Comparison of ENCODE assay signal across 15 mouse cellular contexts in genomic region chr11:86652578-86652979, GRCm38 (mm10). TPM values are rescaled to one million over a fixed set of nuclear protein-coding genes. Genes with fewer than 3 reads are reported as not detected.
DNase-seq lines count a peak whose midpoint lies in the region; ATAC-seq and TF ChIP-seq lines count a peak whose summit lies in the region.
"Had no signal": no experiment of that assay in that cellular context is flagged by ENCODE, and none has a peak within 500 bp of the region (broad histone marks: within the 10 kb centered on the region; RNA-seq: fewer than 3 reads in every experiment).

No protein-coding gene starts in this region.

- no peak for ATAC-seq in heart, embryonic 11.5 days (replicated peaks; ENCODE audit: insufficient number of reproducible peaks, low FRiP score, low TSS enrichment)
- peak; percentile 89 for ATAC-seq in megakaryocyte, adult 5-6 weeks (ENCODE audit: poor library complexity, severe bottlenecking)
- no peak; the same call in 1 of the 2 replicates for ATAC-seq in stomach, postnatal 0 days (ENCODE audit: low FRiP score, low TSS enrichment)
- ATAC-seq: intestine, embryonic 15.5 days; liver, embryonic 12.5 days had no signal

- H3K9ac ChIP-seq in heart, embryonic 11.5 days (ENCODE audit: low read depth, low read length) = no peak overlapping the region
- H3K9ac ChIP-seq in stomach, postnatal 0 days (ENCODE audit: low read length) = no peak overlapping the region
- H3K9ac ChIP-seq: intestine, embryonic 15.5 days; liver, embryonic 12.5 days had no signal

- no peak for TF ChIP-seq EP300 in stomach, postnatal 0 days (optimal IDR thresholded peaks at IDR 0.05)

- H3K36me3 ChIP-seq in heart, embryonic 11.5 days (ENCODE audit: control insufficient read depth, insufficient read depth, low read length) = no peaks in the 10 kb centered on the region
- H3K36me3 ChIP-seq in stomach, postnatal 0 days (ENCODE audit: control insufficient read depth, insufficient read depth, low read length) = no peaks in the 10 kb centered on the region
- H3K36me3 ChIP-seq: intestine, embryonic 15.5 days; midbrain, embryonic 10.5 days had no signal

- no peak overlapping the region for H3K27ac ChIP-seq in heart, embryonic 11.5 days (ENCODE audit: low read depth, low read length)
- H3K27ac ChIP-seq in stomach, postnatal 0 days (replicated peaks) = no peak overlapping the region
- H3K27ac ChIP-seq: heart, adult 2 months; intestine, embryonic 15.5 days; midbrain, embryonic 10.5 days had no signal

- WGBS in heart, embryonic 11.5 days (ENCODE audit: insufficient replicate concordance) = 77% methylated on average over 4 of the region's 4 CpGs
- WGBS in stomach, postnatal 0 days = 78% methylated on average over 4 of the region's 4 CpGs

- no peaks in the 10 kb centered on the region for H3K9me3 ChIP-seq in heart, embryonic 11.5 days (replicated peaks; ENCODE audit: control insufficient read depth, low read length)
- H3K9me3 ChIP-seq in stomach, postnatal 0 days (ENCODE audit: control insufficient read depth, low read length) = no peaks in the 10 kb centered on the region
- H3K9me3 ChIP-seq: intestine, embryonic 15.5 days; liver, embryonic 12.5 days; midbrain, embryonic 10.5 days had no signal

- TF ChIP-seq CTCF in stomach, postnatal 0 days (IDR thresholded peaks at IDR 0.05; ENCODE audit: low read depth) = no peak

- DNase-seq in heart, adult 11 months = peak; percentile 86
- peak; percentile 88 for DNase-seq in 416B (ENCODE audit: low read depth)
- peak; percentile 30 to 40 for DNase-seq in adrenal gland, postnatal 36 days
- no peak for DNase-seq in ovary, postnatal 36 days (ENCODE audit: low spot score)
- no peak for DNase-seq in stomach, postnatal 0 days (ENCODE audit: low spot score)
- DNase-seq in layer of hippocampus, postnatal 14 days (ENCODE audit: low spot score in 2 of 2) = no peak
- DNase-seq: cerebellum, postnatal 10 days; heart, adult 2 months; kidney, postnatal 4 days; spleen, adult 18-20 months had no signal

- H3K4me1 ChIP-seq in heart, embryonic 11.5 days (ENCODE audit: control insufficient read depth, insufficient read depth, low read length) = peaks cover 7% of the 10 kb centered on the region
- 0 out of 2 replicates have a peak, but pooled peaks cover 3% of the 10 kb centered on the region for H3K4me1 ChIP-seq in stomach, postnatal 0 days (replicated peaks; ENCODE audit: control insufficient read depth, insufficient read depth)
- H3K4me1 ChIP-seq: intestine, embryonic 15.5 days had no signal

- H3K4me2 ChIP-seq in heart, embryonic 11.5 days = no peak overlapping the region
- H3K4me2 ChIP-seq in stomach, postnatal 0 days (replicated peaks; ENCODE audit: low read depth) = no peak overlapping the region
- H3K4me2 ChIP-seq: intestine, embryonic 15.5 days; liver, embryonic 12.5 days had no signal

- H3K27me3 ChIP-seq in heart, embryonic 11.5 days (ENCODE audit: control insufficient read depth, insufficient read depth, low read length) = no peaks in the 10 kb centered on the region
- H3K27me3 ChIP-seq in stomach, postnatal 0 days (ENCODE audit: control insufficient read depth, insufficient read depth, low read length) = no peaks in the 10 kb centered on the region
- H3K27me3 ChIP-seq: intestine, embryonic 15.5 days; liver, embryonic 12.5 days had no signal

- no peak overlapping the region for H3K4me3 ChIP-seq in heart, embryonic 11.5 days (ENCODE audit: low read depth, low read length)
- no peak overlapping the region for H3K4me3 ChIP-seq in stomach, postnatal 0 days (ENCODE audit: low read depth, low read length)
- H3K4me3 ChIP-seq: heart, adult 2 months; intestine, embryonic 15.5 days; liver, embryonic 12.5 days; midbrain, embryonic 10.5 days had no signal

RNA-seq across cellular contexts. Expression of gene Vmp1, which starts 31.1 kb away (rescaled TPM):
- polyA plus RNA-seq in heart, embryonic 11.5 days (2014; fragmentation: Nextera tagmentation; extraction: Ambion mirVana) = 112 and 120 TPM in 2 replicates
- total RNA-seq in adrenal gland, postnatal 36 days (2021) = 100 to 1,000 TPM in 1 of 2 experiments, 10 to 100 TPM in 1; 96.3 to 185 TPM
- 172 and 215 TPM in 2 replicates for total RNA-seq in megakaryocyte, adult 5-6 weeks (2015)
- 137 and 163 TPM in 2 replicates for total RNA-seq in megakaryocyte, adult 5-6 weeks (2017)
- 162 and 181 TPM in 2 replicates for polyA plus RNA-seq in stomach, postnatal 0 days (2015; fragmentation: Nextera tagmentation; extraction: Ambion mirVana)
- 100 to 1,000 TPM; 129 to 130 TPM for total RNA-seq in layer of hippocampus, postnatal 14 days (2021)

RNA-seq across cellular contexts. Expression of gene Ptrh2, which starts 31.2 kb away (rescaled TPM):
- 21.5 and 22.7 TPM in 2 replicates for polyA plus RNA-seq in heart, embryonic 11.5 days (2014; fragmentation: Nextera tagmentation; extraction: Ambion mirVana)
- total RNA-seq in adrenal gland, postnatal 36 days (2021) = 10 to 100 TPM; 14.1 to 17.4 TPM
- total RNA-seq in megakaryocyte, adult 5-6 weeks (2015) = 11.8 and 12.2 TPM in 2 replicates
- 12.9 and 14.6 TPM in 2 replicates for total RNA-seq in megakaryocyte, adult 5-6 weeks (2017)
- polyA plus RNA-seq in stomach, postnatal 0 days (2015; fragmentation: Nextera tagmentation; extraction: Ambion mirVana) = 19.4 and 19.8 TPM in 2 replicates
- 10 to 100 TPM in 1 of 2 experiments, 1 to 10 TPM in 1; 9.9 to 10.2 TPM for total RNA-seq in layer of hippocampus, postnatal 14 days (2021)

Comparison
In these comparisons a context has a peak if more than half of its experiments do, and no peak if none do; other contexts are left out.
1. DNase-seq: peak in heart, adult 11 months (single experiment), 416B (single experiment) and adrenal gland, postnatal 36 days (2 of 2); none in ovary, postnatal 36 days (single experiment), stomach, postnatal 0 days (single experiment) and layer of hippocampus, postnatal 14 days (0 of 2).